In the genomic region with DNA sequence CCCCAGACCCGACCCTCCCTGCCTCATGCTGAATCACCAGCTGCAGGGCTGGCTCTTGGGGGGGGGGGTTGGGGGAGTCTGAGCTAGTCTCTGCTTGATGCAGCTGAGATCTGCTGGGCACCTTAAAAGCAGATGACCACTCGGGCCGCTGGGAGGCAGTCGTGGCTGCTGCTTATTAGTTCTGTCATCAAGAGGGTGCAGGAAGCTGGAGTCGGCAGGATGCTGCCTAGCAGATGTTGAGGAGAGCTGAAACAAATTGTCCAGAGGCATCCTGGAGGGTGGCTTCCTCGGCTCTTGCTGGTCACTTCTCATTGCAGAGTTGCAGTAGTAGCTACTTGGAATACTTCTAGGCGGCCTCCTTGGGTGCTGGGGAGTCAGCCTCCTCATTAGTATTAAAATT, we compare ENCODE assay signal across 10 mouse cellular contexts. TPM values are rescaled to one million over a fixed set of nuclear protein-coding genes. Genes with fewer than 3 reads are reported as not detected.
A peak's percentile ranks its signal among the peaks of the same experiment; 100 is the strongest.
DNase-seq lines count a peak whose midpoint lies in the region; ATAC-seq and TF ChIP-seq lines count a peak whose summit lies in the region.
"Had no signal": no experiment of that assay in that cellular context is flagged by ENCODE, and none has a peak within 500 bp of the region (broad histone marks: within the 10 kb centered on the region; RNA-seq: fewer than 3 reads in every experiment).

No protein-coding gene starts in this region.

- no peaks in the 10 kb centered on the region for H3K4me1 ChIP-seq in forebrain, postnatal 0 days (ENCODE audit: insufficient read depth)
- H3K4me1 ChIP-seq in forebrain, embryonic 13.5 days: peaks cover 17% of the 10 kb centered on the region

- TF ChIP-seq CTCF in forebrain, postnatal 0 days (IDR thresholded peaks at IDR 0.05; ENCODE audit: low read depth): peak; percentile 52
- TF ChIP-seq CTCF in brain, embryonic 14.5 days (IDR thresholded peaks at IDR 0.05; ENCODE audit: borderline replicate concordance, extremely low read depth, insufficient read depth, insufficient read length): peak; percentile 60

- no peak overlapping the region for H3K27ac ChIP-seq in forebrain, postnatal 0 days (ENCODE audit: low read depth, low read length)
- no peak overlapping the region for H3K27ac ChIP-seq in forebrain, embryonic 13.5 days
- H3K27ac ChIP-seq: limb, embryonic 15.5 days had no signal

- 26% methylated on average over 7 of the region's 7 CpGs for WGBS in forebrain, postnatal 0 days
- 29% methylated on average over 7 of the region's 7 CpGs for WGBS in forebrain, embryonic 13.5 days

- H3K36me3 ChIP-seq in forebrain, postnatal 0 days (ENCODE audit: insufficient read depth): no peaks in the 10 kb centered on the region
- H3K36me3 ChIP-seq in forebrain, embryonic 13.5 days (ENCODE audit: poor library complexity, severe bottlenecking): no peaks in the 10 kb centered on the region
- H3K36me3 ChIP-seq: G1E; limb, embryonic 15.5 days had no signal

- no peaks in the 10 kb centered on the region for H3K27me3 ChIP-seq in forebrain, postnatal 0 days (ENCODE audit: insufficient read depth, low read length)
- peaks cover 14% of the 10 kb centered on the region for H3K27me3 ChIP-seq in forebrain, embryonic 13.5 days

- peak; percentile 33 for DNase-seq in forebrain, postnatal 0 days
- peak; percentile 49 for DNase-seq in ovary, postnatal 36 days (ENCODE audit: low spot score)
- no peak for DNase-seq in ovary, adult 18-20 months (ENCODE audit: low spot score)
- DNase-seq in brain, embryonic 14.5 days (ENCODE audit: low read depth): peak; percentile 62
- DNase-seq in kidney, postnatal 14 days: peak; percentile 69
- DNase-seq in retina, embryonic 14.5 days (ENCODE audit: low spot score): peak; percentile 74

- H3K9me3 ChIP-seq in forebrain, postnatal 0 days (ENCODE audit: low read length): no peaks in the 10 kb centered on the region
- H3K9me3 ChIP-seq in forebrain, embryonic 13.5 days (replicated peaks): no peaks in the 10 kb centered on the region
- H3K9me3 ChIP-seq: G1E; limb, embryonic 15.5 days had no signal

- H3K9ac ChIP-seq in forebrain, postnatal 0 days: no peak overlapping the region
- H3K9ac ChIP-seq in forebrain, embryonic 13.5 days: no peak overlapping the region
- H3K9ac ChIP-seq: limb, embryonic 15.5 days had no signal

- no peak for ATAC-seq in forebrain, postnatal 0 days
- no peak for ATAC-seq in forebrain, embryonic 13.5 days
- no peak for ATAC-seq in monocyte, adult 5-6 weeks (replicated peaks; ENCODE audit: insufficient number of reproducible peaks, low FRiP score, low TSS enrichment, poor library complexity, severe bottlenecking)

- no peak for TF ChIP-seq POLR2A in brain, embryonic 14.5 days (IDR thresholded peaks at IDR 0.05; ENCODE audit: borderline replicate concordance, extremely low read depth, insufficient read depth, insufficient read length, poor library complexity, severe bottlenecking)

- H3K4me2 ChIP-seq in forebrain, postnatal 0 days (ENCODE audit: low read depth): no peak overlapping the region
- no peak overlapping the region for H3K4me2 ChIP-seq in forebrain, embryonic 13.5 days
- H3K4me2 ChIP-seq: limb, embryonic 15.5 days had no signal

- H3K4me3 ChIP-seq in forebrain, postnatal 0 days (ENCODE audit: low read depth, low read length): no peak overlapping the region
- no peak overlapping the region for H3K4me3 ChIP-seq in forebrain, embryonic 13.5 days
- H3K4me3 ChIP-seq: limb, embryonic 15.5 days had no signal

RNA-seq across cellular contexts. Expression of gene Mchr1, which starts 4.0 kb away (rescaled TPM):
- total RNA-seq in forebrain, postnatal 0 days (2014; rRNA removed): 4.5 and 4.8 TPM in 2 replicates
- 3.2 and 4.7 TPM in 2 replicates for polyA plus RNA-seq in forebrain, postnatal 0 days (2015; fragmentation: Nextera tagmentation; extraction: Ambion mirVana)
- polyA plus RNA-seq in forebrain, embryonic 13.5 days (2015; fragmentation: Nextera tagmentation; extraction: Ambion mirVana): 0.87 and 0.92 TPM in 2 replicates
- 3.1 and 3.3 TPM in 2 replicates for polyA plus RNA-seq in brain, embryonic 14.5 days (2012; rRNA removed)
- 2.2 TPM in 1 of 3 replicates, not detected in the others for total RNA-seq in monocyte, adult 5-6 weeks (2017)
- polyA plus RNA-seq: G1E had no signal

RNA-seq across cellular contexts. Expression of gene Mrtfa, which starts 48.7 kb away (rescaled TPM):
- total RNA-seq in forebrain, postnatal 0 days (2014; rRNA removed): 23.8 and 26.0 TPM in 2 replicates
- polyA plus RNA-seq in forebrain, postnatal 0 days (2015; fragmentation: Nextera tagmentation; extraction: Ambion mirVana): 15.5 and 19.6 TPM in 2 replicates
- 21.2 and 23.4 TPM in 2 replicates for polyA plus RNA-seq in forebrain, embryonic 13.5 days (2015; fragmentation: Nextera tagmentation; extraction: Ambion mirVana)
- polyA plus RNA-seq in brain, embryonic 14.5 days (2012; rRNA removed): 20.5 and 42.8 TPM in 2 replicates
- total RNA-seq in monocyte, adult 5-6 weeks (2017): 35.0 to 74.6 TPM (median 45.6 TPM) in 3 replicates
